Comparison of ENCODE assay signal across 16 mouse cellular contexts in genomic region chr10:19123691-19124090, GRCm38 (mm10).
A peak's percentile ranks its signal among the peaks of the same experiment; 100 is the strongest.
DNase-seq lines count a peak whose midpoint lies in the region; ATAC-seq and TF ChIP-seq lines count a peak whose summit lies in the region.
"Had no signal": no experiment of that assay in that cellular context is flagged by ENCODE, and none has a peak within 500 bp of the region (broad histone marks: within the 10 kb centered on the region; RNA-seq: fewer than 3 reads in every experiment).

No protein-coding gene starts in this region.

- no peak for ATAC-seq in heart, embryonic 12.5 days (ENCODE audit: insufficient number of reproducible peaks, low FRiP score)
- ATAC-seq in limb, embryonic 14.5 days (ENCODE audit: low FRiP score, low read depth), result no peak
- no peak for ATAC-seq in embryonic facial prominence, embryonic 14.5 days (ENCODE audit: low read depth)
- ATAC-seq in limb, embryonic 15.5 days (ENCODE audit: insufficient number of reproducible peaks, low FRiP score, low TSS enrichment, low read depth), result no peak
- ATAC-seq: forebrain, embryonic 15.5 days; hindbrain, embryonic 16.5 days; liver, embryonic 12.5 days had no signal

- H3K9ac ChIP-seq in heart, embryonic 12.5 days, result no peak overlapping the region
- H3K9ac ChIP-seq in limb, embryonic 14.5 days (ENCODE audit: low read depth, low read length, severe bottlenecking), result no peak overlapping the region
- H3K9ac ChIP-seq in embryonic facial prominence, embryonic 14.5 days (ENCODE audit: low read depth, low read length), result no peak overlapping the region; the same call in 1 of the 2 replicates
- H3K9ac ChIP-seq in limb, embryonic 15.5 days, result no peak overlapping the region
- H3K9ac ChIP-seq: embryonic facial prominence, embryonic 15.5 days; forebrain, embryonic 15.5 days; liver, embryonic 12.5 days had no signal

- peak; percentile 95 for DNase-seq in heart, adult 11 months
- DNase-seq in limb, embryonic 14.5 days (ENCODE audit: low spot score), result peak; percentile 47
- DNase-seq in limb, embryonic 10.5 days (ENCODE audit: low spot score), result no peak
- peak; percentile 31 for DNase-seq in embryonic facial prominence, embryonic 14.5 days (ENCODE audit: low spot score)
- no peak for DNase-seq in thymus, postnatal 25 days
- DNase-seq in T-cell, adult 2 months (ENCODE audit: low spot score), result no peak
- DNase-seq: cerebellum, adult 9-11 months; gastrocnemius, postnatal 25 days; right cerebral cortex, adult 18-20 months had no signal

- 62% methylated on average over 7 of the region's 7 CpGs for WGBS in heart, embryonic 12.5 days
- WGBS in limb, embryonic 14.5 days, result 69% methylated on average over 7 of the region's 7 CpGs
- 83% methylated on average over 7 of the region's 7 CpGs for WGBS in limb, embryonic 10.5 days
- 65% methylated on average over 7 of the region's 7 CpGs for WGBS in embryonic facial prominence, embryonic 14.5 days
- WGBS in limb, embryonic 15.5 days, result 58% methylated on average over 7 of the region's 7 CpGs

- H3K4me1 ChIP-seq in heart, embryonic 12.5 days (replicated peaks), result peaks cover 23% of the 10 kb centered on the region
- H3K4me1 ChIP-seq in limb, embryonic 14.5 days (ENCODE audit: control insufficient read depth, insufficient read depth, low read length), result peaks cover 2% of the 10 kb centered on the region; the same call in 1 of the 2 replicates
- H3K4me1 ChIP-seq in limb, embryonic 10.5 days, result 0 out of 2 replicates have a peak, but pooled peaks cover 7% of the 10 kb centered on the region
- H3K4me1 ChIP-seq in embryonic facial prominence, embryonic 14.5 days (ENCODE audit: control insufficient read depth, insufficient read depth, low read length), result peaks cover 13% of the 10 kb centered on the region
- H3K4me1 ChIP-seq in limb, embryonic 15.5 days, result peaks cover 7% of the 10 kb centered on the region
- H3K4me1 ChIP-seq: forebrain, embryonic 15.5 days; liver, embryonic 12.5 days had no signal

- H3K9me3 ChIP-seq in heart, embryonic 12.5 days (replicated peaks), result no peaks in the 10 kb centered on the region
- no peaks in the 10 kb centered on the region for H3K9me3 ChIP-seq in limb, embryonic 14.5 days (ENCODE audit: control insufficient read depth, low read length)
- no peaks in the 10 kb centered on the region for H3K9me3 ChIP-seq in limb, embryonic 10.5 days (replicated peaks)
- H3K9me3 ChIP-seq in embryonic facial prominence, embryonic 14.5 days (ENCODE audit: control insufficient read depth, low read length), result no peaks in the 10 kb centered on the region
- no peaks in the 10 kb centered on the region for H3K9me3 ChIP-seq in limb, embryonic 15.5 days
- H3K9me3 ChIP-seq: embryonic facial prominence, embryonic 15.5 days; forebrain, embryonic 15.5 days; G1E; liver, embryonic 12.5 days had no signal

- no peak for TF ChIP-seq POLR2A in limb, embryonic 14.5 days (IDR thresholded peaks at IDR 0.05; ENCODE audit: borderline replicate concordance, extremely low read depth, insufficient read depth, insufficient read length)

- no peak overlapping the region for H3K27ac ChIP-seq in heart, embryonic 12.5 days (ENCODE audit: poor library complexity, severe bottlenecking)
- H3K27ac ChIP-seq in limb, embryonic 14.5 days (replicated peaks; ENCODE audit: low read depth, low read length), result no peak overlapping the region
- H3K27ac ChIP-seq in limb, embryonic 10.5 days, result no peak overlapping the region
- no peak overlapping the region for H3K27ac ChIP-seq in embryonic facial prominence, embryonic 14.5 days (replicated peaks; ENCODE audit: low read depth, low read length)
- peak overlapping the region; percentile 38; the same call in 1 of the 2 replicates for H3K27ac ChIP-seq in limb, embryonic 15.5 days
- H3K27ac ChIP-seq: embryonic facial prominence, embryonic 15.5 days; forebrain, embryonic 15.5 days; liver, embryonic 12.5 days had no signal

- no peak overlapping the region for H3K4me2 ChIP-seq in heart, embryonic 12.5 days
- H3K4me2 ChIP-seq in limb, embryonic 14.5 days (replicated peaks; ENCODE audit: low read depth, low read length, severe bottlenecking), result no peak overlapping the region
- H3K4me2 ChIP-seq in embryonic facial prominence, embryonic 14.5 days (ENCODE audit: low read depth, low read length), result no peak overlapping the region
- no peak overlapping the region for H3K4me2 ChIP-seq in limb, embryonic 15.5 days
- H3K4me2 ChIP-seq: embryonic facial prominence, embryonic 15.5 days; forebrain, embryonic 15.5 days; liver, embryonic 12.5 days had no signal

- H3K4me3 ChIP-seq in heart, embryonic 12.5 days, result no peak overlapping the region
- H3K4me3 ChIP-seq in limb, embryonic 14.5 days (replicated peaks; ENCODE audit: low read length), result no peak overlapping the region
- H3K4me3 ChIP-seq in limb, embryonic 10.5 days, result no peak overlapping the region
- H3K4me3 ChIP-seq in embryonic facial prominence, embryonic 14.5 days (ENCODE audit: low read depth, low read length), result no peak overlapping the region
- H3K4me3 ChIP-seq in limb, embryonic 15.5 days, result no peak overlapping the region
- H3K4me3 ChIP-seq: embryonic facial prominence, embryonic 15.5 days; forebrain, embryonic 15.5 days; liver, embryonic 12.5 days had no signal

- no peaks in the 10 kb centered on the region for H3K36me3 ChIP-seq in heart, embryonic 12.5 days
- H3K36me3 ChIP-seq in limb, embryonic 14.5 days (ENCODE audit: control insufficient read depth, insufficient read depth, low read length), result no peaks in the 10 kb centered on the region
- no peaks in the 10 kb centered on the region for H3K36me3 ChIP-seq in limb, embryonic 10.5 days
- H3K36me3 ChIP-seq in embryonic facial prominence, embryonic 14.5 days (ENCODE audit: control insufficient read depth, insufficient read depth, low read length), result no peaks in the 10 kb centered on the region
- no peaks in the 10 kb centered on the region for H3K36me3 ChIP-seq in limb, embryonic 15.5 days
- H3K36me3 ChIP-seq: embryonic facial prominence, embryonic 15.5 days; forebrain, embryonic 15.5 days; G1E; liver, embryonic 12.5 days had no signal

- H3K27me3 ChIP-seq in heart, embryonic 12.5 days (replicated peaks), result no peaks in the 10 kb centered on the region
- no peaks in the 10 kb centered on the region for H3K27me3 ChIP-seq in limb, embryonic 14.5 days (ENCODE audit: control insufficient read depth, insufficient read depth, low read length)
- no peaks in the 10 kb centered on the region for H3K27me3 ChIP-seq in limb, embryonic 10.5 days (ENCODE audit: low read depth, poor library complexity, severe bottlenecking)
- no peaks in the 10 kb centered on the region; the same call in 1 of the 2 replicates for H3K27me3 ChIP-seq in embryonic facial prominence, embryonic 14.5 days (replicated peaks; ENCODE audit: control insufficient read depth, insufficient read depth, low read length)
- no peaks in the 10 kb centered on the region for H3K27me3 ChIP-seq in limb, embryonic 15.5 days
- H3K27me3 ChIP-seq: embryonic facial prominence, embryonic 15.5 days; forebrain, embryonic 15.5 days; liver, embryonic 12.5 days had no signal

Comparison
In these comparisons a context has a peak if more than half of its experiments do, and no peak if none do; other contexts are left out.
1. DNase-seq: peak in heart, adult 11 months (single experiment), limb, embryonic 14.5 days (single experiment) and embryonic facial prominence, embryonic 14.5 days (single experiment); none in limb, embryonic 10.5 days (single experiment), thymus, postnatal 25 days (single experiment) and T-cell, adult 2 months (single experiment).